Mouse (Mus musculus): ENCODE measurements around the gene Il1r1. TPM values are rescaled to one million over a fixed set of nuclear protein-coding genes. Genes with fewer than 3 reads are reported as not detected.

Gene Il1r1
- polyA plus RNA-seq, 1 experiment = 1.4 TPM

GRCm38 (mm10) chr1:40355904-40356521, 131.1 kb downstream of the Il1r1 start:
- no peak for DNase-seq (ENCODE audit: extremely low spot score in 1 of 2, low spot score in 1 of 2)

GRCm38 (mm10) chr1:40357921-40358320, 133.0 kb downstream of the Il1r1 start:
- no peak for DNase-seq (ENCODE audit: extremely low spot score in 1 of 2, low spot score in 1 of 2)

- DNase-seq (ENCODE audit: extremely low spot score in 1 of 2, low spot score in 1 of 2) = no peak
Observed at GRCm38 (mm10) chr1:40358351-40358750, 133.5 kb downstream of the Il1r1 start.

- DNase-seq (ENCODE audit: extremely low spot score in 1 of 2, low spot score in 1 of 2) = peak; percentile 51 to 74
Observed at GRCm38 (mm10) chr1:40358771-40359181, 133.9 kb downstream of the Il1r1 start.

GRCm38 (mm10) chr1:40359731-40360130, 134.9 kb downstream of the Il1r1 start:
- DNase-seq (ENCODE audit: extremely low spot score in 1 of 2, low spot score in 1 of 2) = no peak

- no peak for DNase-seq (ENCODE audit: extremely low spot score in 1 of 2, low spot score in 1 of 2)
Observed at GRCm38 (mm10) chr1:40360969-40361368, 136.1 kb downstream of the Il1r1 start.

GRCm38 (mm10) chr1:40361596-40361995, 136.7 kb downstream of the Il1r1 start:
- peak in 1 of 2 experiments; percentile 25 for DNase-seq (ENCODE audit: extremely low spot score in 1 of 2, low spot score in 1 of 2)

GRCm38 (mm10) chr1:40362784-40363183, 137.9 kb downstream of the Il1r1 start:
- DNase-seq (ENCODE audit: extremely low spot score in 1 of 2, low spot score in 1 of 2) = no peak

Other genes with a start within 250 kb of the Il1r1 start
- 0.44 and 0.74 TPM in 2 replicates for gene Il1r2, start 151.0 kb upstream of the Il1r1 start, polyA plus RNA-seq (2012; rRNA removed)
- 0.48 and 0.88 TPM in 2 replicates for gene Il1rl2, start 99.5 kb downstream of the Il1r1 start, polyA plus RNA-seq (2012; rRNA removed)
- gene Il1rl1, start 204.5 kb downstream of the Il1r1 start, polyA plus RNA-seq (2012; rRNA removed) = 0.06 and 0.14 TPM in 2 replicates
- 0.12 and 0.17 TPM in 2 replicates for gene Il18r1, start 240.5 kb downstream of the Il1r1 start, polyA plus RNA-seq (2012; rRNA removed)

Measured in frontal cortex, adult 2 months (tissue).